Comparison of ENCODE assay signal across 9 mouse cellular contexts in the genomic region with DNA sequence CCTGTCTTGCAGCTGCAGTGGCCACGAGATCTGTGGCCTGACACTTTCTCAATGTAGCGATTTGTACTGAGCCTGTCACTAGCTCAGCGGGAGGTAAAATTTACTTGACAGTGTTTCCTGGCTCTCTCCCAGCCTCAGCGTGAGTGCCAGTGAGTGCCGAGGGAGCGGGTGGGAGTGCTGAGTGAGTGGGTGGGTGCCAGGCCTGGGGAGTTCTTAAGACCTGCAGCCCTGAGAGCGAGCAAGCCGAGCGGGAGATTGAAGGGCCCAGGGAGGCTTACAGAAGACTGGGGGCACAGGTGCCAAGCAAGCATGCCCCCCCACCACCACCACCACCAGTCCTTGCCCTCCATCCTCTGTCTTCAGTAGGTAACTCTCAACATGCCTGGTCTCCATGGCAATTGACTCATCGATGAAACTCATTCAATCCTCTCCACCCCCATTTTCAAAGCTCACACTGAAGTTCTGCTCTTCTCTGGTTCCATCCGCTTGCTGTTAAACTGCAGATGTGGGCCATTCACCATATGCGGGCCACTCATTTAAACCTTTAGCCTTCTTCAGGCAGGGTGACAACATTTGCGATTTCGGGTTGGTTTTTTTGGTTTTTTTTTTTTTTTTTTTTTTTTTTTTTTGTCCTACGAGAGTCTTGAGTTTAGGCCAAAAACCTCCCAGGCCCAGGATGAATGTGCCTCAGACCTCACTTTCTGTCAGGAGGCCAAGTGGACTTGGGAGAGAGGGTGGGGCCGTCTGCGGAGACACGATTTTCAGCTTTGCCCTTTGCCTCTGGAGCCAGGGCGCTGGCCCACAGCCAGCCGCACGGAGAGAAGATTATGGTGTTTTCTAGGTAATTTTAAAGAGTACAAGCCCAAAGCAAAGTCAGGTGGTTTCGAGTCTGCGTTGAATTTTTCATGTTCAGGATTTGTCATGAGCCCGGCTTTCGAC.
DNase-seq lines count a peak whose midpoint lies in the region; ATAC-seq lines count a peak whose summit lies in the region.
"Had no signal": no experiment of that assay in that cellular context is flagged by ENCODE, and none has a peak within 500 bp of the region (broad histone marks: within the 10 kb centered on the region; RNA-seq: fewer than 3 reads in every experiment).

No protein-coding gene starts in this region.

- no peaks in the 10 kb centered on the region for H3K36me3 ChIP-seq in neural tube, embryonic 15.5 days
- H3K36me3 ChIP-seq: liver, embryonic 13.5 days had no signal

- 44% methylated on average over 25 of the region's 25 CpGs for WGBS in neural tube, embryonic 15.5 days

- no peak overlapping the region for H3K4me3 ChIP-seq in neural tube, embryonic 15.5 days (replicated peaks)
- H3K4me3 ChIP-seq: liver, embryonic 13.5 days had no signal

- H3K27ac ChIP-seq in neural tube, embryonic 15.5 days (replicated peaks), result peak overlapping the region; percentile 48; the same call in 1 of the 2 replicates
- H3K27ac ChIP-seq: liver, embryonic 13.5 days had no signal

- intact Hi-C loops in left cerebral cortex, postnatal 10 days (cut with DNase I), result no loop called here

- peaks cover 13% of the 10 kb centered on the region; the same call in 1 of the 2 replicates for H3K4me1 ChIP-seq in neural tube, embryonic 15.5 days
- H3K4me1 ChIP-seq: liver, embryonic 13.5 days had no signal

- H3K27me3 ChIP-seq in neural tube, embryonic 15.5 days (replicated peaks), result no peaks in the 10 kb centered on the region; the same call in 1 of the 2 replicates
- H3K27me3 ChIP-seq: liver, embryonic 13.5 days had no signal

- H3K9ac ChIP-seq in neural tube, embryonic 15.5 days (replicated peaks), result no peak overlapping the region
- H3K9ac ChIP-seq: liver, embryonic 13.5 days had no signal

- ATAC-seq in neural tube, embryonic 15.5 days (ENCODE audit: low FRiP score), result peak; percentile 76
- ATAC-seq in megakaryocyte progenitor cell, adult 5-6 weeks (replicated peaks; ENCODE audit: poor library complexity), result no peak
- no peak for ATAC-seq in CD4-positive, CD25-positive, alpha-beta regulatory T cell, adult 4 months

- H3K4me2 ChIP-seq in neural tube, embryonic 15.5 days, result peak overlapping the region; percentile 41
- H3K4me2 ChIP-seq: liver, embryonic 13.5 days had no signal

- no peaks in the 10 kb centered on the region for H3K9me3 ChIP-seq in neural tube, embryonic 15.5 days (replicated peaks)
- H3K9me3 ChIP-seq: liver, embryonic 13.5 days had no signal

- peak; percentile 19 for DNase-seq in ZHBTc4 (ENCODE audit: low read depth, low spot score)
- peak; percentile 62 to 67 for DNase-seq in cerebellum, adult 18-20 months
- peak; percentile 9 for DNase-seq in gastrocnemius, postnatal 25 days
- peak; percentile 84 for DNase-seq in kidney, adult 18-20 months
- DNase-seq in left cerebral cortex, postnatal 10 days (ENCODE audit: extremely low spot score in 1 of 2, low spot score in 2 of 2), result peak; percentile 63 to 73
- DNase-seq: liver, embryonic 13.5 days had no signal

Comparison
In these comparisons a context has a peak if more than half of its experiments do, and no peak if none do; other contexts are left out.
1. DNase-seq: peak in every context shown above with its lines; median percentile 84 in kidney, adult 18-20 months; 68 in left cerebral cortex, postnatal 10 days; 64 in cerebellum, adult 18-20 months; 19 in ZHBTc4; 9 in gastrocnemius, postnatal 25 days.